Mouse (Mus musculus) midbrain, embryonic 16.5 days (tissue): ENCODE results near the gene Hoxd10. TPM values are rescaled to one million over a fixed set of nuclear protein-coding genes. Genes with fewer than 3 reads are reported as not detected.

Experiments
- ATAC-seq: fragments of 200-750 bp; cut with Nextera tagmentation; 2 replicates; pipeline ENCODE4 v1.8.0; 2017; ENCODE audit warnings: moderate TSS enrichment
- H3K27ac ChIP-seq: fragments of 300-500 bp; sonication (generic); 2 replicates; pipeline ENCODE4 v1.5.1; 2014; ENCODE audit warnings: mild to moderate bottlenecking, low read length, mixed read lengths
- H3K27me3 ChIP-seq: fragments of 300-500 bp; sonication (generic); 2 replicates; pipeline ENCODE4 v1.6.1; 2014; ENCODE audit warnings: low read depth, low read length, mixed read lengths; ENCODE audit not compliant: control insufficient read depth, insufficient read depth
- H3K36me3 ChIP-seq: fragments of 300-500 bp; sonication (generic); 2 replicates; pipeline ENCODE4 v1.6.1; 2014; ENCODE audit warnings: mild to moderate bottlenecking, low read length, moderate library complexity, mixed read lengths; ENCODE audit not compliant: control insufficient read depth, insufficient read depth
- H3K4me1 ChIP-seq: fragments of 300-500 bp; sonication (generic); 2 replicates; pipeline ENCODE4 v1.6.1; 2014; ENCODE audit warnings: mild to moderate bottlenecking, low read length, mixed read lengths; ENCODE audit not compliant: control insufficient read depth, insufficient read depth
- H3K4me2 ChIP-seq: fragments of 300-500 bp; sonication (generic); 2 replicates; pipeline ENCODE4 v1.6.1; 2014; ENCODE audit warnings: mild to moderate bottlenecking, low read length, mixed read lengths
- H3K4me3 ChIP-seq: fragments of 300-500 bp; sonication (generic); 2 replicates; pipeline ENCODE4 v1.5.1; 2014; ENCODE audit warnings: low read depth, mild to moderate bottlenecking, low read length, moderate library complexity, mixed read lengths
- H3K9ac ChIP-seq: fragments of 300-500 bp; sonication (generic); 2 replicates; pipeline ENCODE4 v1.6.1; 2014; ENCODE audit warnings: low read depth, low read length, mixed read lengths
- H3K9me3 ChIP-seq: fragments of 300-500 bp; sonication (generic); replicated peaks from 2 replicates; pipeline ENCODE4 v1.6.1; 2014; ENCODE audit warnings: mild to moderate bottlenecking, low read length, mixed read lengths; ENCODE audit not compliant: control insufficient read depth, poor library complexity, severe bottlenecking
- WGBS: fragments of 180-500 bp; shearing (Covaris S2); extraction: QIAGEN DNeasy Blood & Tissue Kit; methylation state at CpG from one replicate; pipeline ENCODE4 v1.1.7; 2014; 5-methylcytosine and 5-hydroxymethylcytosine counted together
- polyA plus RNA-seq: library from polyadenylated mRNA; unstranded; fragments of >200 nt; fragmentation: Nextera tagmentation; extraction: Ambion mirVana; gene quantifications from 2 replicates; pipeline ENCODE4 v1.2.1, GENCODE M21; 2015

Hoxd10 gene
- polyA plus RNA-seq, 1 experiment from 2014 or later, result not detected

- no peak overlapping the region for H3K4me2 ChIP-seq
- ATAC-seq, result no peak
- no peaks in the 10 kb centered on the region for H3K9me3 ChIP-seq
Observed at GRCm38 (mm10) chr2:74685059-74685603, 6.6 kb upstream of the Hoxd10 start.

GRCm38 (mm10) chr2:74686301-74686987, 5.3 kb upstream of the Hoxd10 start:
- no peak overlapping the region for H3K27ac ChIP-seq
- no peak overlapping the region for H3K9ac ChIP-seq
- H3K4me2 ChIP-seq, result no peak overlapping the region
- peaks cover 80% of the 10 kb centered on the region for H3K27me3 ChIP-seq
- no peak overlapping the region for H3K4me3 ChIP-seq
- H3K36me3 ChIP-seq, result no peaks in the 10 kb centered on the region
- no peaks in the 10 kb centered on the region for H3K9me3 ChIP-seq
- ATAC-seq, result no peak
- 3% methylated on average over 17 of the region's 17 CpGs for WGBS
- 0 out of 2 replicates have a peak, but pooled peaks cover 6% of the 10 kb centered on the region for H3K4me1 ChIP-seq

More at GRCm38 (mm10) chr2:74685059-74685603, 6.6 kb upstream of the Hoxd10 start:
- Histone ChIP-seq H3K4me3 (no peak overlapping the region), H3K27me3 (peaks cover 85% of the 10 kb centered on the region), H3K9ac (no peak overlapping the region), H3K36me3 (no peaks in the 10 kb centered on the region), H3K4me1 (0 out of 2 replicates have a peak, but pooled peaks cover 6% of the 10 kb centered on the region), H3K27ac (no peak overlapping the region)
- 8% methylated on average over 4 of the region's 4 CpGs for WGBS

- no peak overlapping the region for H3K4me3 ChIP-seq
- no peak overlapping the region for H3K4me2 ChIP-seq
Observed at GRCm38 (mm10) chr2:74686988-74687697, 4.6 kb upstream of the Hoxd10 start.

GRCm38 (mm10) chr2:74687698-74688555, 3.8 kb upstream of the Hoxd10 start:
- H3K9ac ChIP-seq, result no peak overlapping the region
- no peak overlapping the region for H3K4me2 ChIP-seq
- H3K4me3 ChIP-seq, result no peak overlapping the region
- H3K9me3 ChIP-seq, result no peaks in the 10 kb centered on the region
- no peak for ATAC-seq
- H3K4me1 ChIP-seq, result no peaks in the 10 kb centered on the region
- WGBS, result under 1% methylated on average over 31 of the region's 31 CpGs
- peaks cover 79% of the 10 kb centered on the region for H3K27me3 ChIP-seq
- H3K27ac ChIP-seq, result no peak overlapping the region
- no peaks in the 10 kb centered on the region for H3K36me3 ChIP-seq

More at GRCm38 (mm10) chr2:74686988-74687697, 4.6 kb upstream of the Hoxd10 start:
- no peak for ATAC-seq
- Histone ChIP-seq H3K4me1 (0 out of 2 replicates have a peak, but pooled peaks cover 3% of the 10 kb centered on the region), H3K9ac (no peak overlapping the region), H3K36me3 (no peaks in the 10 kb centered on the region), H3K27me3 (peaks cover 79% of the 10 kb centered on the region), H3K9me3 (no peaks in the 10 kb centered on the region), H3K27ac (no peak overlapping the region)
- 2% methylated on average over 27 of the region's 27 CpGs for WGBS

GRCm38 (mm10) chr2:74688795-74689573, 2.7 kb upstream of the Hoxd10 start:
- no peak overlapping the region for H3K27ac ChIP-seq
- no peak overlapping the region for H3K4me3 ChIP-seq
- H3K27me3 ChIP-seq, result peaks cover 79% of the 10 kb centered on the region
- no peak for ATAC-seq
- no peaks in the 10 kb centered on the region for H3K36me3 ChIP-seq
- H3K9ac ChIP-seq, result no peak overlapping the region
- H3K4me1 ChIP-seq, result no peaks in the 10 kb centered on the region
- H3K4me2 ChIP-seq, result no peak overlapping the region
- 4% methylated on average over 12 of the region's 12 CpGs for WGBS
- no peaks in the 10 kb centered on the region for H3K9me3 ChIP-seq

GRCm38 (mm10) chr2:74689574-74690337, 2.0 kb upstream of the Hoxd10 start:
- no peak for ATAC-seq
- Histone ChIP-seq H3K4me2 (no peak overlapping the region), H3K9ac (no peak overlapping the region)

GRCm38 (mm10) chr2:74690338-74690716, 1.4 kb upstream of the Hoxd10 start:
- Histone ChIP-seq H3K4me1 (no peaks in the 10 kb centered on the region), H3K27ac (no peak overlapping the region), H3K4me2 (no peak overlapping the region), H3K9me3 (no peaks in the 10 kb centered on the region), H3K4me3 (no peak overlapping the region), H3K27me3 (peaks cover 79% of the 10 kb centered on the region), H3K9ac (no peak overlapping the region), H3K36me3 (no peaks in the 10 kb centered on the region)
- 9% methylated on average over 8 of the region's 8 CpGs for WGBS
- no peak for ATAC-seq

More at GRCm38 (mm10) chr2:74689574-74690337, 2.0 kb upstream of the Hoxd10 start:
- no peaks in the 10 kb centered on the region for H3K36me3 ChIP-seq
- H3K27me3 ChIP-seq, result peaks cover 79% of the 10 kb centered on the region
- under 1% methylated on average over 24 of the region's 24 CpGs for WGBS
- no peak overlapping the region for H3K4me3 ChIP-seq
- no peaks in the 10 kb centered on the region for H3K4me1 ChIP-seq
- H3K27ac ChIP-seq, result no peak overlapping the region
- no peaks in the 10 kb centered on the region for H3K9me3 ChIP-seq
